Mouse (Mus musculus) liver, adult 2 months (tissue): ENCODE data around the gene Tlx2. TPM values are rescaled to one million over a fixed set of nuclear protein-coding genes. Genes with fewer than 3 reads are reported as not detected.
A peak's percentile ranks its signal among the peaks of the same experiment; 100 is the strongest.

ENCODE experiments used
- DNase-seq: peaks from one replicate; pipeline ENCODE4 v3.0.0-alpha.2; 2011; ENCODE audit warnings: low read depth, low spot score; ENCODE audit errors: extremely low read depth
- H3K27ac ChIP-seq: fragments of 200-500 bp; replicated peaks from 2 replicates; pipeline ENCODE4 v1.5.1; 2012; ENCODE audit warnings: low read depth, mild to moderate bottlenecking, control low read depth, inconsistent platforms, low read length; ENCODE audit not compliant: insufficient read depth
- H3K27me3 ChIP-seq: fragments of 200-500 bp; 2 replicates; pipeline ENCODE4 v1.6.1; 2012; ENCODE audit warnings: mild to moderate bottlenecking, moderate library complexity, low read length, inconsistent platforms; ENCODE audit not compliant: control insufficient read depth, insufficient read depth
- H3K36me3 ChIP-seq: fragments of 200-500 bp; 2 replicates; pipeline ENCODE4 v1.6.1; 2012; ENCODE audit warnings: low read length, inconsistent platforms; ENCODE audit not compliant: control insufficient read depth, insufficient read depth
- H3K4me1 ChIP-seq: fragments of 200-500 bp; 2 replicates; pipeline ENCODE4 v1.6.1; 2011; ENCODE audit warnings: low read length; ENCODE audit not compliant: control insufficient read depth, insufficient read depth
- H3K4me3 ChIP-seq: fragments of 200-500 bp; 2 replicates; pipeline ENCODE4 v1.5.1; 2011; ENCODE audit warnings: low read depth, mild to moderate bottlenecking, control low read depth, low read length, moderate library complexity; ENCODE audit not compliant: insufficient read depth
- H3K79me2 ChIP-seq: fragments of 200-500 bp; 2 replicates; pipeline ENCODE4 v1.6.1; 2012; ENCODE audit warnings: inconsistent platforms, mild to moderate bottlenecking, low read length, moderate library complexity; ENCODE audit not compliant: control insufficient read depth, insufficient read depth
- H3K9ac ChIP-seq: fragments of 200-500 bp; 2 replicates; pipeline ENCODE4 v1.6.1; 2012; ENCODE audit warnings: low read depth, mild to moderate bottlenecking, control low read depth, inconsistent platforms, low read length
- CTCF ChIP-seq: fragments of 200-500 bp; IDR thresholded peaks from 2 replicates; pipeline ENCODE4 v1.5.1; 2011; ENCODE audit warnings: low read depth, low read length, control low read depth
- POLR2A ChIP-seq: fragments of 200-500 bp; IDR thresholded peaks from 2 replicates; pipeline ENCODE4 v1.6.1; 2011; ENCODE audit warnings: low read length, control low read depth; ENCODE audit not compliant: insufficient read depth; ENCODE audit errors: extremely low read depth
- WGBS: fragments of 180-500 bp; shearing (Covaris S2); methylation state at CpG from one replicate; pipeline ENCODE4 v1.1.7; 2018; 5-methylcytosine and 5-hydroxymethylcytosine counted together
- polyA plus RNA-seq: library from polyadenylated mRNA; depleted of rRNA; stranded (reverse); fragments of >200 nt; gene quantifications from 2 replicates; pipeline ENCODE4 v1.2.3, GENCODE M21; 2012
- total RNA-seq: library from RNA; depleted of rRNA; stranded (reverse); fragments of >200 nt; gene quantifications from 2 replicates; pipeline ENCODE4 v1.2.3, GENCODE M21; 2014

Tlx2 gene
- total and polyA plus RNA-seq, 2 experiments = not detected

DNA sequence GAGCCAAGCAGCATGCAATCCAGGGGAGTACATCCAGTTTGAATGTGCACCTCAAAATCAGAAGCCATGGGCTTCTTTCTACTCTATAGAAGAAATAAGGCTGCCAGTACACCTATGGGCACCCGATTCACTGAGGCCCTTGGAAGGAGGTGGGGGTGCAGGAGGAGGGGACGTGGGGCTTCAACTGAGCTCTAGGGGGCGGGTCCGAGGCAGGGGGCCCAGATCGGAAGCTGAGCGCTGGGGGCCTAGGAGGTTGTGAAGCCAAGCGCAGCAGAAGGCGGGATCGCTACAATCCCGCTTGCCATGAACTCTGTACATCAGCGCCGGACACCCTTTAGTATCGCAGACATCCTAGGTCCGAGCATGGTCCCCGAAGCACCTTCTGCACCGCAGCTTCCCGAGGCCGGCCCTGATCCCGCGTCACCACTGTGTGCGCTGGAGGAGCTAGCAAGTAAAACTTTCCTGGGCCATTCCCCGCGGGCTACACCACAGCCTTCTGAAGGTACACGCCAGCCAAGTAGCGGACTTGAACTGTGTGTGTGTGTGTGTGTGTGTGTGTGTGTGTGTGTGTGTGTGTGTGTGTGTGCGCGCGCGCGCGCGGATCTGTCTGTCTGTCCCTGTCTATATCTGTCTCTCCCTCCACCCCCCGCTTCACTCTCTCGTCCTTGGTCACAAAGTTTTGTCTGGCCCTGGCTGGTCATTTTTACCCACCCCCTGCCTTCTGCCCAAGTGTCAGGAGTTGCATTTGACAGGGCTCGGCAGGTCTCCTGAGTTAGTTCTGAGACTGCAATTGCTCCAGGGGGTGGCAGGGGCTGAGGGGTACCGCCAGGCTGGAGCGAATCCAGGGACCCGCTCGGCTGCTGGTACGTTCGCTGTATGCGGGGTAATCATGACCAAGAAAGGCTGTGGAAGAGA lies 16.3 kb upstream of the Tlx2 start, which contains the start of gene Lbx2:
Gene Lbx2 (plus strand): TSS at position 247 of the 915 bp plus-strand sequence.
- Histone ChIP-seq H3K27me3 (peaks cover 5% of the 10 kb centered on the region), H3K79me2 (no peaks in the 10 kb centered on the region), H3K4me3 (peak within 1 kb of the TSS; percentile 66), H3K27ac (peak within 1 kb of the TSS; percentile 40), H3K4me1 (no peaks in the 10 kb centered on the region), H3K9ac (peak within 1 kb of the TSS; percentile 62), H3K36me3 (peaks cover 2% of the 10 kb centered on the region; the same call in 1 of the 2 replicates)
- 11% methylated on average over 42 of the region's 42 CpGs for WGBS
- no peak for DNase-seq
- TF ChIP-seq POLR2A = no peak
- no peak for TF ChIP-seq CTCF

DNA sequence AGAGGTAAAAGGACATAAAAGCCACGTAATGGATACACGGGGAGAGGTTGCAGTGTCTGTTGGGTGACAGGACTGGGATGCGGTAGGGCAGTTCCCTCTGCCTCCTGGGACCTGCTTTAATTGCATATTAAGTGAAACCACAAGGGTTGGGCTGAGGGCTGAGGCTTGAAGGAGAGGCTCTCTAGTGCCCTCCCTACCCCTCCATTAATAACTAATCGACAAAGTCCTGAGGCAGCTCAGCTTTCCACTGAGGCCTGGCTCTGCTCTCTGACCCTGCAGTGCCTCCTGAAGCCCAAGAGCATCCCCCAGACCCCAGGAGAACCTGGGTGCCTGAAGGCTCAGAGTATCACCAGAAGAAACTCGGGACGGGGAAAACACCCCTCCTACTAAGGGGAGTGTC lies 14.4 kb upstream of the Tlx2 start:
- peaks cover 4% of the 10 kb centered on the region; the same call in 1 of the 2 replicates for H3K36me3 ChIP-seq
- no peak for DNase-seq
- WGBS = 55% methylated on average over 6 of the region's 6 CpGs
- no peak overlapping the region for H3K27ac ChIP-seq
- peaks cover 9% of the 10 kb centered on the region; the same call in 1 of the 2 replicates for H3K4me1 ChIP-seq
- H3K4me3 ChIP-seq = no peak overlapping the region
- no peaks in the 10 kb centered on the region for H3K79me2 ChIP-seq
- no peak overlapping the region for H3K9ac ChIP-seq
- H3K27me3 ChIP-seq = peaks cover 5% of the 10 kb centered on the region
- TF ChIP-seq POLR2A (no peak), CTCF (no peak)

DNA sequence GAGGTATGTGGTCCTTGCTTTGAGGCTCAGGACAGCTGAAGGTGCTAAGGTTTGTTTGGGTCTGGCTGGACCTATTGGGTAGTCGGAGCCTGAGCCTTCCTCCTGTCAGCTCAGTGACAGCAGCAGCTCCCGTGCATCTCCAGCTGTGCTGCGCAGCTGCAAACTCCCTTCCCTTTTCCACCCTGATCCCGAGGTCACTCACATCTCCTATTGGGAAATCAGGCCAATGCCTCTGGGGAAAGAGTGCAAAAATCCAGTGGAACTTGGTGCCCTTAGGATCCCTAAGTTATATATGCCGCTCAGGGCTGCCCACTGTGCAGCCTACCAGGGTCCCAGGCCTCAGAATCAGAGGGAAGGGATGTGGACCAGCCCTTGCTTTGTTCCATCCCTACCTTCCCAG lies 13.4 kb upstream of the Tlx2 start:
- 20% methylated on average over 5 of the region's 5 CpGs for WGBS
- Histone ChIP-seq H3K27me3 (peaks cover 5% of the 10 kb centered on the region; the same call in 1 of the 2 replicates), H3K4me3 (no peak overlapping the region), H3K4me1 (peaks cover 13% of the 10 kb centered on the region), H3K9ac (no peak overlapping the region), H3K27ac (no peak overlapping the region), H3K79me2 (no peaks in the 10 kb centered on the region), H3K36me3 (peaks cover 4% of the 10 kb centered on the region; the same call in 1 of the 2 replicates)
- TF ChIP-seq POLR2A = no peak
- TF ChIP-seq CTCF = no peak
- peak; percentile 60 for DNase-seq

DNA sequence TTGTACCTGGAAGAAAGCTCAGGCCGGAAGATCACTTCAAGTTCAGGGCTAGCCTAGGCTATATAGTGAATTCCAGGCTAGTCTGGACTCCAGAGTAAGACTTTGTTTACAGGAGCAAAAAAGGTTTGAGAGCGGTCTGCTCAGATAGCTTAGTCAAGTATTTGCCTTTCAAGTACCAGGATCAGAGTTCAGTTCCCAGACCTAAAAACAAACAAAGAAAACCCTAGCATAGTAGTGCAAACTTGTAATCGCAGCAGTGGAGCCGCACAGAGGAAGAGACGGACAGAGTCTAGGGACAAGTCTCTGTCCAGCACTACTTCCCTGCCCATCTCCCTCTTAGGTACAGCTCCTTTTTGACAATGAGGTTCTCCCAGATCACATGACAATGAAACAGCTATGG lies 10.1 kb upstream of the Tlx2 start:
- TF ChIP-seq POLR2A = no peak
- no peak for TF ChIP-seq CTCF
- 35% methylated on average over 5 of the region's 5 CpGs for WGBS

DNA sequence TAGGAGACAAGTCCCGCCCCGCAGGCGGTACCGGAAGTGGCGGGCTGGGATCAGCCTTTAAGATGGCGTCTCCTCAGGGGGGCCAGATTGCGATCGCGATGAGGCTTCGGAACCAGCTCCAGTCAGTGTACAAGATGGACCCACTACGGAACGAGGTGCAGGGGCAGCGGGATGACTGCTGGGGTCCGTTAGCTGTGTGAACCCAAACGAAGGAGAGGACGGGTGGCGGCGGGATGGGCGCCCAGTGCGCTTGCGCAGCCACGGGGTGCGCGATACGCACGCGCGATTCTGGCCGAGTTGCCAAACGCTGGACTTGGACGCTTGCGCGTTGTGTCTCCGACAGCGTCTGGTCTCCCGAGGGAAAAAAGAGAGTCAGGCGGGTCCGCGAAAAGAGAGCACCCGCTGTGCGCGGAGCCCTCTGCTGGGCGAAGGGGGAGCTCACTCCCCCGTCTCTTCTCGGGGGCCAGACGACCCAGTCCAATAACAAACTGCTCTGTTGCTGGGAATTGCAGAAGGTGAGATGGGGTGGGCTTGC lies 8.3 kb upstream of the Tlx2 start:
- no peaks in the 10 kb centered on the region for H3K27me3 ChIP-seq
- peak; percentile 62 for TF ChIP-seq CTCF
- no peak for TF ChIP-seq POLR2A
- H3K79me2 ChIP-seq = no peaks in the 10 kb centered on the region
- peak overlapping the region; percentile 75 for H3K4me3 ChIP-seq
- WGBS = under 1% methylated on average over 46 of the region's 46 CpGs
- peaks cover 4% of the 10 kb centered on the region; the same call in 1 of the 2 replicates for H3K36me3 ChIP-seq
- DNase-seq = peak; percentile 82
- peaks cover 13% of the 10 kb centered on the region for H3K4me1 ChIP-seq
- peak overlapping the region; percentile 81 for H3K9ac ChIP-seq
- peak overlapping the region; percentile 69 for H3K27ac ChIP-seq

More for the DNA sequence above, 10.1 kb upstream of the Tlx2 start:
- DNase-seq = peak; percentile 77
- Histone ChIP-seq H3K4me3 (no peak overlapping the region), H3K27ac (no peak overlapping the region; the same call in 1 of the 2 replicates), H3K36me3 (peaks cover 4% of the 10 kb centered on the region; the same call in 1 of the 2 replicates), H3K4me1 (peaks cover 13% of the 10 kb centered on the region), H3K79me2 (no peaks in the 10 kb centered on the region), H3K27me3 (no peaks in the 10 kb centered on the region), H3K9ac (no peak overlapping the region)
